Mouse (Mus musculus) hindbrain, embryonic 13.5 days (tissue): ENCODE results near the gene AC141477.1. TPM values are rescaled to one million over a fixed set of nuclear protein-coding genes. Genes with fewer than 3 reads are reported as not detected.

Experiments
- polyA plus RNA-seq: library from polyadenylated mRNA; unstranded; fragments of >200 nt; fragmentation: Nextera tagmentation; extraction: Ambion mirVana; gene quantifications from 2 replicates; pipeline ENCODE4 v1.2.1, GENCODE M21; 2015

AC141477.1 gene
- polyA plus RNA-seq, 1 experiment from 2014 or later = not detected

Other genes with a start within 250 kb of the AC141477.1 start
- gene Prmt2, start 202.6 kb downstream of the AC141477.1 start, polyA plus RNA-seq = 246 and 258 TPM in 2 replicates
- 1.6 and 2.0 TPM in 2 replicates for gene S100b, start 186.6 kb downstream of the AC141477.1 start, polyA plus RNA-seq
- 14.9 and 16.5 TPM in 2 replicates for gene Dip2a, start 95.2 kb downstream of the AC141477.1 start, polyA plus RNA-seq
- 8.1 and 8.8 TPM in 2 replicates for gene Pcnt, start 2.3 kb upstream of the AC141477.1 start, polyA plus RNA-seq
- gene 2610028H24Rik, start 8.6 kb upstream of the AC141477.1 start, polyA plus RNA-seq = not detected in 2 replicates
- gene Mcm3ap, start 28.5 kb upstream of the AC141477.1 start, polyA plus RNA-seq = 70.5 and 72.6 TPM in 2 replicates
- 6.9 and 7.6 TPM in 2 replicates for gene Ybey, start 28.7 kb upstream of the AC141477.1 start, polyA plus RNA-seq
- 37.9 and 45.6 TPM in 2 replicates for gene Lss, start 91.1 kb upstream of the AC141477.1 start, polyA plus RNA-seq
- not detected in 2 replicates for gene Spatc1l, start 121.8 kb upstream of the AC141477.1 start, polyA plus RNA-seq
- gene Ftcd, start 135.2 kb upstream of the AC141477.1 start, polyA plus RNA-seq = 0.16 TPM in 1 of 2 replicates, not detected in the other
- 23.5 and 27.6 TPM in 2 replicates for gene Col6a2, start 183.2 kb upstream of the AC141477.1 start, polyA plus RNA-seq